Mouse (Mus musculus): Measurements from ENCODE around the gene Fam129a. TPM values are rescaled to one million over a fixed set of nuclear protein-coding genes. Genes with fewer than 3 reads are reported as not detected.

Fam129a gene
- polyA plus RNA-seq, 1 experiment = 22.4 TPM

DNA sequence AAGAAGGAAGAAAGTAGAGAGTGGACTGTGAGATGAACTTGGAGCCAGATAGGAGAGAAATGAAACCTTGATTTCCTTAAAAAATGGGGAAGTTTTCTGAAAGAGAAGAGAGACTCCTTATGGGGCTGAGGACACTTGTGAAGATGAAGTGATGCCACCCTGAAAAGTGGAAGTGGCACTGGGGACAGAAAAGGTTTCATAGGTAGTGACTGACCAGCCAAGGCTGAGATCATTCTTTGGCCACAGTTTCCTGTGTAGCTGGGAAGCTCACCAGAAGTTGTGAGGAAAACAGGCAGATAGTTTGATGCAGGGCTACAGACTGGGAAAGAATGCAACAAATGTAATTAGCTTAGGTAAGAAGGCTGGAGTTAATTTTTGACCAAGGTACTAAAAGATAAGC lies 49.7 kb downstream of the Fam129a start:
- H3K4me3 ChIP-seq (replicated peaks; ENCODE audit: extremely low read depth, low read depth, low read length) = no peak overlapping the region
- peaks cover 12% of the 10 kb centered on the region for H3K4me1 ChIP-seq (ENCODE audit: control insufficient read depth, insufficient read depth, low read length)
- DNase-seq = no peak
- TF ChIP-seq CTCF (IDR thresholded peaks at IDR 0.05; ENCODE audit: insufficient read depth, low read length) (no peak), POLR2A (IDR thresholded peaks at IDR 0.05; ENCODE audit: borderline replicate concordance, extremely low read depth, low read depth, low read length) (no peak)

DNA sequence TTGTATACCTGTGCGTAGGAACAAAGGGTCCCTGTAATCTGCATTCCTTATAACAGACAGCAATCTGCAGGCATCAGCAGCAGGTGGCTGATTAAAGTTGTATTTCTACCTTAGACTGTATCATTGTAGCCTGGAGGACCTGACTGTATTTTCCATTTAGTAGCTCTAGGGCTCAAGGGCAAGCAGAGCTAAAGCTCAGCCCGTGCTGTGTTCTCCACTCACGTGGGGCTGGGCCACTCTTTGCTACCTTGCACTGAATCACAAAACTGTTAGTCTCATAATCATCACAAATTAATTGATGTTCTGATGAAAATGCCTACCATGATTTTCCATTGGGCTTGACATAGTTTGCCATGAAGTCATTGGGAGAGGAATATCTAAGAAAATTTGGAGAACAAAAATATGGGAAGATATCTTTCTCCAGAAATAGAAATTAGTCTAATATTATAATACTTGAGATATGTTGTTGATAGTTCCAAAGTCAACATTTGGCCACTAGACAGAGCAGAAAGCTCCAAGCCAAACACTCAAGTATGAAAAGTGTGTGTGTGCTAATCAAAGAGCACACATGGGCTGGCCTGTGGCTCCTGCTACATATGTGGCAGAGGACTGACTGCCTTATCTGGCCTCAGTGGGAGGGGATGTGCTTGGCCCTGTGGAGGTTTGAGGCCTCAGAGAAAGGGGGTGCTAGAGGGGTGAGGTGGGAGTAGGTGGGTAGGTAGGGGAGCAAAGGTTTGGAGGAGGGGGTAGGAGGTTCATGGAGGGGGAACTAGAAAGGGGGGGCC lies 53.6 kb downstream of the Fam129a start:
- WGBS = 65% methylated on average over 3 of the region's 3 CpGs
- H3K4me1 ChIP-seq (ENCODE audit: control insufficient read depth, insufficient read depth, low read length) = peaks cover 3% of the 10 kb centered on the region
- no peak for DNase-seq
- no peak for TF ChIP-seq POLR2A (IDR thresholded peaks at IDR 0.05; ENCODE audit: borderline replicate concordance, extremely low read depth, low read depth, low read length)
- TF ChIP-seq CTCF (IDR thresholded peaks at IDR 0.05; ENCODE audit: insufficient read depth, low read length) = no peak
- H3K4me3 ChIP-seq (replicated peaks; ENCODE audit: extremely low read depth, low read depth, low read length) = no peak overlapping the region

DNA sequence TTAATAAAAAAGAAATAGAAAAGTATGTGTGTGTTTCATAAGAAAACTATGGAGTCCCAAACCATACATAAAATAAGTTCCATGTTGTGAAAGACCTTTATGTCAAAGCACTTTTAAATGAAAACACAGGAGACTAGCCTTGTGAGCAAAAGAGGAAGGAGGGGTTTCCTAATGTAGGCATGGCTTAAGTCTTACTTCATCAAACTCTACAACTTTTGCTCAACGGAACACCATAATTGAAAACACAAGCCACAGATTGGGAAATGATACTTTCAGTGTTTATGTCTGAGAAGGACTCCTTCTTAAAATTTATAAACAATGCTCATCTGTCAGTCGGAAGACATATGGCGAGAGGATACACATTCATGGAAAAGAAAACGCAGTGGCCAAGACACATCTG lies 54.3 kb downstream of the Fam129a start:
- H3K4me1 ChIP-seq (ENCODE audit: control insufficient read depth, insufficient read depth, low read length) = peaks cover 2% of the 10 kb centered on the region
- 40% methylated on average over 4 of the region's 4 CpGs for WGBS
- H3K4me3 ChIP-seq (replicated peaks; ENCODE audit: extremely low read depth, low read depth, low read length) = no peak overlapping the region
- no peak for DNase-seq
- TF ChIP-seq CTCF (IDR thresholded peaks at IDR 0.05; ENCODE audit: insufficient read depth, low read length) (no peak), POLR2A (IDR thresholded peaks at IDR 0.05; ENCODE audit: borderline replicate concordance, extremely low read depth, low read depth, low read length) (no peak)

DNA sequence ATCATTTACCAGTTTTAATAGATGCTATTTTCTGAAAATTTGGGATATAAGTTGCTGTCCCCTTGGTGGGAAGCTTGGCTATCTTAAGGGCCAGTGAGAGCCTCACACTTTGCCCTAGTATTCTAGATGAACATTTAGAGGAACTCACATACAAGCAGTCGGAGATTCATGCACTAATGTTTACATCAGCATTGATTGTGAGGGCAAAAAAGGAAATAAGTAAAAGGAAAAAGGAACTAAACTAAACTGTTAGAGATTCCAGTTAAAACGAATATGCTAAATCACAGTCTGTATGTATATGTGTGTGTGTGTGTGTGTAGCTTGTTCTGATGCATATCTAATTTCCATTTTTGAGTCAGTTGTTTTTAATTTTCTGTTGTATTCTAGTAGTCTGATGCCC lies 54.7 kb downstream of the Fam129a start:
- TF ChIP-seq POLR2A (IDR thresholded peaks at IDR 0.05; ENCODE audit: borderline replicate concordance, extremely low read depth, low read depth, low read length) (no peak), CTCF (IDR thresholded peaks at IDR 0.05; ENCODE audit: insufficient read depth, low read length) (no peak)
- 57% methylated on average over 2 of the region's 2 CpGs for WGBS
- DNase-seq = no peak

DNA sequence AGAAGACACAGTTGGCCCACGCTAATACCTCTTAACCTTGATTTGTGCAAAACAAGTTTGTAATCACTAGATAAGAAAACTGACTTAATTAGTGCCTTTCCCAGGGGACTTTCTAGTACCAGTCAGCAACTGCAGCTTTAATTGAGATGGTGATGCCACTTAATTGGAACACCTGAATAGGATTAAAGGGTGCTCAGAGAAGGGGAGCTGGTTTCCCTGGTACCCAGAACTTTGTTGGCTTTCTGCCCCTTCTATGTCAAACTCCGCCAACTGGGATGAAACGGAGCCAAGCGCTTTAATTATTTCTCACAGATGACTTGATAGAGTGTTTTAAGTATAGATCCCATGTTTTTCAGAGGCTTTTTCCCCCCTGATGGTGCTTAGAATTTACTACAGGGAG lies 55.6 kb downstream of the Fam129a start:
- Histone ChIP-seq H3K4me3 (replicated peaks; ENCODE audit: extremely low read depth, low read depth, low read length) (no peak overlapping the region), H3K4me1 (ENCODE audit: control insufficient read depth, insufficient read depth, low read length) (no peaks in the 10 kb centered on the region; the same call in none of the 2 replicates)
- no peak for DNase-seq
- TF ChIP-seq CTCF (IDR thresholded peaks at IDR 0.05; ENCODE audit: insufficient read depth, low read length) (no peak), POLR2A (IDR thresholded peaks at IDR 0.05; ENCODE audit: borderline replicate concordance, extremely low read depth, low read depth, low read length) (no peak)
- 79% methylated on average over 4 of the region's 4 CpGs for WGBS

More for the DNA sequence above, 54.7 kb downstream of the Fam129a start:
- H3K4me3 ChIP-seq (replicated peaks; ENCODE audit: extremely low read depth, low read depth, low read length) = no peak overlapping the region
- no peaks in the 10 kb centered on the region; the same call in none of the 2 replicates for H3K4me1 ChIP-seq (ENCODE audit: control insufficient read depth, insufficient read depth, low read length)

DNA sequence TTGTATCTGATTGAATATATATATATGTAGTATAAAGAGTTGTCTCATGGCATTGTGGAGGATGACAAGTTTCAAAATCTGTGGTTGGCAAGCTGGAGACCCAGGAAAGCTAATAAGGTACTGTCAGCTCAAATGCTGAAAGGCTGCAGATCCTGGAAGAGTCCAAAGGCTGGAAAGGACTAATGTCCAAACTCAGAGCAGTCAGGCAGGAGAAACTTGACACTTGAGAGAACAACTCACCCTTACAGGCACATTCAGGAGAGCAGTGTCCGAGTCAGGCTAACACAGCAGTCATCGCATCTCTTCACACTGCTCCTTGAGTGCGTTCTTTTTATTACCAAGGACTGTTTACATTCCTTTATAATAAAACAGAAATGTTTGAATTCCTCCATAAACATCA lies 56.2 kb downstream of the Fam129a start:
- no peak for DNase-seq
- 45% methylated on average over 3 of the region's 3 CpGs for WGBS
- Histone ChIP-seq H3K4me1 (ENCODE audit: control insufficient read depth, insufficient read depth, low read length) (no peaks in the 10 kb centered on the region; the same call in none of the 2 replicates), H3K4me3 (replicated peaks; ENCODE audit: extremely low read depth, low read depth, low read length) (no peak overlapping the region)
- TF ChIP-seq CTCF (IDR thresholded peaks at IDR 0.05; ENCODE audit: insufficient read depth, low read length) (no peak), POLR2A (IDR thresholded peaks at IDR 0.05; ENCODE audit: borderline replicate concordance, extremely low read depth, low read depth, low read length) (no peak)

DNA sequence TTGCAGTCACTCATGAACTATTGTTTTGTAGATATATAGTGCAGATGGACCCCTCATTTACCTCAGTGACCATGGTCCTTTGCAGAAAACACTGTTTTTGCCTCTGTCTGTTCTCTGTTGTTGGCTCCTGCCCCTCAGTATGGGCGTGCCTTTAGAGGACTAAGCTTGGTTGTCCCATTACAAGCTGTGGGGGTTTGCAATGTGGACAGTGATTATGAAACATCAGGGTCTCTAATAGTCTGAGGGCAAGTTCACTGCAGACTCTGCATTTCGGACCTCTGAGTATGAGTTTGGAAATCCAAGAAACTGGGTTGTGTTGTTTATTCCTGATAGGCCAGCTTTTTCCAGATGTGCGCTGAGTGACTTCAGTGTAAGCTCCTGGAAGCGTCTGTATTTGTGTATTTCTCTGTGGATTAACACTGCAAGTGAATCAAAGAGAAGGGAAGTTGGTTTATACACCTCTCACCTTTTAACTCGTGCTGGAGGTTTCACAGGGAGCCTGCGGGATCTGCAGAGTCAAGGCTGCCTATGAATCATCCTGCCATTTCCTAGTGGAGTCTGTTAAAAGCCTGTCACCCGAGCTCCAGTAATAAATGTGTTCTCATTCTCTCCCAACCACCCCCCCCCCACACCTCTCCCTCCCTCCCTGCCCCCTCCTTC lies 58.7 kb downstream of the Fam129a start:
- TF ChIP-seq CTCF (IDR thresholded peaks at IDR 0.05; ENCODE audit: insufficient read depth, low read length) (no peak), POLR2A (IDR thresholded peaks at IDR 0.05; ENCODE audit: borderline replicate concordance, extremely low read depth, low read depth, low read length) (no peak)
- no peaks in the 10 kb centered on the region; the same call in none of the 2 replicates for H3K4me1 ChIP-seq (ENCODE audit: control insufficient read depth, insufficient read depth, low read length)
- H3K4me3 ChIP-seq (replicated peaks; ENCODE audit: extremely low read depth, low read depth, low read length) = no peak overlapping the region
- no peak for DNase-seq
- 36% methylated on average over 7 of the region's 7 CpGs for WGBS

DNA sequence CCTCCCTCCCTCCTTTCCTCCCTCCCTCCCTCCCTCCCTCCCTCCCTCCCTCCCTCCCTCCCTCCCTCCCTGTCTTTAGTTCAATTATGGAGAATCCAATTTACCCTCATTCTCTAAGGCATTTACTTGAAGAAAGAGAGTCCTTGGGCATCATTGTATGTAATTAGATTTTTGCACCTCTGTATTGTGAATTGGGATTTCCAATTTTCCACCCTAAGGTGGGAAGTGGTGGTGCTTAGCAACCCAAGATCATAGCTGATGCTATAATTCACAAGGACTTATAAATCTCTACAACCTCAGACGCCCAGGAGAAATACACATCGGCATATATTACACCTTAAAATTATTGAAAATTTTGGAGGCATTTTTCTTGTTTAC lies 59.3 kb downstream of the Fam129a start:
- H3K4me3 ChIP-seq (replicated peaks; ENCODE audit: extremely low read depth, low read depth, low read length) = no peak overlapping the region
- WGBS = 94% methylated on average over 2 of the region's 2 CpGs
- no peak for DNase-seq
- H3K4me1 ChIP-seq (ENCODE audit: control insufficient read depth, insufficient read depth, low read length) = no peaks in the 10 kb centered on the region; the same call in none of the 2 replicates
- TF ChIP-seq CTCF (IDR thresholded peaks at IDR 0.05; ENCODE audit: insufficient read depth, low read length) (no peak), POLR2A (IDR thresholded peaks at IDR 0.05; ENCODE audit: borderline replicate concordance, extremely low read depth, low read depth, low read length) (no peak)

DNA sequence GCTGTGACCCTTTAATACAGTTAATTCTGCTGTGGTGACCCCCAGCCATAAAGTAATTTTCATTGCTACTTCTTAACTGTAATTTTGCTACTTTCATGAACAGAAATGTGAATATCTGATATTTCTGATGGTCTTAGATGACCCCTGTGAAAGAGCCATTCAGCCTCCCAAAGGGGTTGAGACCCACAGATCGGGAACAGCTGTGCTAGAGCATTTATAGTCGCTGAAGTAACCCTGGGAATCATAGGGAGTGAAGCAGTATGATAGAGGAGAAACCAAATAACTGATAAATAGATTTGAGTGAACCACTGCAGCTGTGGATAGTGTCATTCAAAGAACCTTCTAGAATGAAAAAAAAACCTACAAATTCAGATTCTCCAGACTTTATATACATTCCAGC lies 60.1 kb downstream of the Fam129a start:
- no peak for DNase-seq
- H3K4me3 ChIP-seq (replicated peaks; ENCODE audit: extremely low read depth, low read depth, low read length) = no peak overlapping the region
- WGBS = 57% methylated on average over 2 of the region's 2 CpGs
- no peak for TF ChIP-seq POLR2A (IDR thresholded peaks at IDR 0.05; ENCODE audit: borderline replicate concordance, extremely low read depth, low read depth, low read length)
- TF ChIP-seq CTCF (IDR thresholded peaks at IDR 0.05; ENCODE audit: insufficient read depth, low read length) = no peak
- no peaks in the 10 kb centered on the region; the same call in 1 of the 2 replicates for H3K4me1 ChIP-seq (ENCODE audit: control insufficient read depth, insufficient read depth, low read length)
